Mouse (Mus musculus) right cerebral cortex, postnatal 14 days (tissue): ENCODE data around the gene Klf11.

Source experiments
- DNase-seq: peaks from one replicate; pipeline ENCODE4 v3.0.0; 2022

Klf11 gene

GRCm38 (mm10) chr12:24705502-24706263 is 54.6 kb downstream of the Klf11 start:
- no peak for DNase-seq

- DNase-seq, result peak; percentile 17
Measured at GRCm38 (mm10) chr12:24706764-24707479, 55.8 kb downstream of the Klf11 start.

- no peak for DNase-seq
Measured at GRCm38 (mm10) chr12:24707480-24707802, 56.4 kb downstream of the Klf11 start.

- peak; percentile 97 for DNase-seq
Measured at GRCm38 (mm10) chr12:24707954-24708823, 57.1 kb downstream of the Klf11 start, which contains the start of gene Rrm2. TSS of gene Rrm2 (plus strand) at chr12:24708241.

GRCm38 (mm10) chr12:24708824-24709218 is 57.7 kb downstream of the Klf11 start:
- no peak for DNase-seq

- DNase-seq, result no peak
Measured at GRCm38 (mm10) chr12:24709409-24709808, 58.3 kb downstream of the Klf11 start.

GRCm38 (mm10) chr12:24709831-24710508 is 58.9 kb downstream of the Klf11 start:
- peak; percentile 32 for DNase-seq

GRCm38 (mm10) chr12:24710672-24711071 is 59.6 kb downstream of the Klf11 start:
- DNase-seq, result no peak
